Mouse (Mus musculus) mesoderm, embryonic 11.5 days (tissue): Measurements from ENCODE around the gene Ddx39b.

Experiments used
- DNase-seq: peaks from one replicate; pipeline ENCODE4 v3.0.0-alpha.2; 2012; ENCODE audit warnings: low read depth, low spot score

The Ddx39b gene

DNA sequence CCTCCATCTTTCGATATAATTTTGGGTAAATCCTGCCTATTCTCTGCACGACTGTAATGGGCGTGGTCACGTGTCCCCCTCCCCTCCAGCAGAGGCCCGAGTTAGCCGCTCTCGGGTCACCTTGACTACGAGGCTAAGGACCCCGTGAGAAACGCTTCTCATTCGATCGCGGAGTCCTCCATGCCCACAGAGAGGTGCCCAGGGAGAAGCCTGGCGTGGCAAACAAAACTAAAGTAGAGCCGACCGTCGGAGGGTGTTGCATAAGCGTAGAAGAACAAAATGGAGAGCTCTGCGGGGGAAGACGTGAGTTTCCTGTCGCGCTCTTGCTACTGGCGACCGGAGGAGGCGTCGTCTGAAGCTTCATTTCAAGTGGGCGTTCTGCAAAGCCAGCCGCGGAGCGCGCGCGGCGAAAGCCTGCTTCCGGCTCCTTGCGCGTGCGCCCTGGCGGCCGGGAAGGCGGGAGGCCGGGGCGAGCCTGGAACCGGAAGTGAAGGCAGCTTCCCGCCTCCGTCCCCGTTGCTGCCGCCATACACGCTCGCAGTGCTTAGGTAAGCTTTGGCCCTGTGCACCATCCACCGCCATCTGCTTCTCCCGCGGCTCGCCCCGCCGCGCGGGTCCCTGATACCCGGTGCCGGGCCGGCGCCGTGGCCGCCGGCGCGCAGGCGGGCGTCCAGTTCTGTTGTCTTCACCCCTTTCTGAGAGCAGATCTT lies at the start of gene Ddx39b:
Ddx39b (plus strand) TSS at position 442 of the 710 bp plus-strand sequence.
- peak; percentile 96 for DNase-seq

DNA sequence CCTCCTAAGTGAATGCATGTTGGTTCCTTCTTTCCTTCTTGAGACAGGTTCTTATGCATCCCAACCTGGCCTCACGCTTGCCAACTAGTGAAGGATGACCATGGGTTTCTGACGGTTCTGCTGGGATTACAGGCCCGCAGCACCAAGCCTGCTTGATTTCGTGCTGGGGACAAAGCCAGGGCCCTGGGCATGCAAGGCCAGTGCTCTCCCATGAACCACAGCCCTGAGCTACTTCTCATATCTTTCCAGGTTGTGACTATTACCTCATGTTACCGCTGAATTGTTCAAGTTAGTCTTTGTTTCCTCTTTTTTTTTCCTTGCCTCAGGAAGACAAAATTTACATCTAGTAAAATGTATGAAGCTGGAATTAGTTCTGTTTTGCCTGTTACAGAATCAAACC lies 48.6 kb upstream of the Ddx39b start:
- no peak for DNase-seq

DNA sequence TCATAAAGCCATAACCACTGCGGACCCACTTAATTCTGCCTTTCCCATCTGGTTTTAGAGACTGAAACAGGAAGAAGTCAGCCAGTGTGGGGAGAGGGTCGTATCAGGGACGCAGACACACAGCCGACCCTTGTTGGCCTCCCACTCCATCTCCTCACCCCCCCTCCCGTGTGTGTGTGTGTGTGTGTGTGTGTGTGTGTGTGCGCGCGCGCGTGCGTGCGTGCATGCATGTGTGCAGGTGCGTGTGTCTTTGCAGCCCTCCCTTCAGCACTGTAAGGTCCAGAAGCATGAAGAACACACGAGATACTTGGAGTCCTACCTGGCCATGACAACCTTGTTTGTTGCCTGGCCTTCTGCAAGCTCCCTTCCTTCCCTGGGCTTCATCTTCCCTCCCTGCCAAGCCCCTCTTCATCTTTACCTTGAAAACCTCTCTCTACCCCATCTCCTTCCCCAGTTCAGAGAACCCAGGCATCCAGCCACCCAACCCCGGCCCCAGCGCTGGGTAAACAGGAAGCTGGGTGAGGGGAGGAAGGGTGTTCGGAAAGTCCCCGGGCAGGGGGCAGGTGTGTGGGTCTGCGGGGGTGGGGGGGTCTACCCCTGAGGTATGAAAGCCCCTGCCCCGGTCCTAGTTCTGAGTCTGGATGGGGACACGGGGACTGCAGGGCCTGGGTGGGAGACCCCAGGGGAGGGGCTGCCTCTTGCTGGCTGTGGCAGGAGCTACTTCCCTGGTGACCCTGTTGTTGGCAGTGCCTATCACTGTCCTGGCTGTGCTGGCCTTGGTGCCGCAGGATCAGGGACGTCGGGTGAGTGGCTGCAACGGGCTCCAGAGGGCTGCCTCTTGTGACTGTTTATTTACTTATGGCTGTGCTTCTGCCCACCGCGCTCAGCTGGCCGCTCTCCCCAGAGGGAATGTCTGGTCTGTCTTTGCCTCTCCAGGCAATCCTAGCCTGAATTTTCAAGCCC lies 47.4 kb upstream of the Ddx39b start, which contains the start of gene Ltb:
Ltb (plus strand) TSS at position 559 of the 963 bp plus-strand sequence.
- no peak for DNase-seq

DNA sequence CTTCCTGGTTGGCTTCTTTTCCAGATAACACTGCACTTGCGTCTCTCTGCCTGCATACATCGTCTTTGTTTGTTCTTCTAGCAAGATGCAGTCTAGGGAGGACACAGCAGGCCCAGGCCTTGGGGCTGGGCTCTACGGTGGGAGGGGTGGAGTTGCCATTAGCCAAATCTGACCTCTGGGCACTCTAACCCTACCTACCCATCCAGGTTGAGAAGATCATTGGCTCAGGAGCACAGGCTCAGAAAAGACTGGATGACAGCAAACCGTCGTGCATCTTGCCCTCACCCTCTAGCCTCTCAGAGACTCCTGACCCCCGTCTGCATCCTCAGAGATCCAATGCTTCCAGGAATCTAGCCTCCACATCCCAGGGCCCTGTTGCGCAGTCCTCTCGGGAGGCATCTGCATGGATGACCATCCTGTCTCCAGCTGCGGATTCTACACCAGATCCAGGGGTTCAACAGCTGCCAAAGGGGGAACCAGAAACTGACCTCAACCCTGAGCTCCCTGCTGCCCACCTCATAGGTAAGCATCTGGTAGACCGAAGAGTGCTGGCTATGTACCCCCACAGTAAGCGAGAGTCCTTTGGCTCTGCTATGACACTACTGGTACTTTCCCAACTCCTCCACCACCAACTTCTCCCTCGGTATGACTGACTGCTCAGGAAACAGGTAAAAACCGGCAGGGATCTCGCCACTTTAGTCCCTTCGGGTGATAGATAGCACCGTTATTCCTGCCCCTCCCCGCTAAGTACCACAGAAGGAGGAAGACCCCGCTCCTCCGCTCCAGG lies 46.5 kb upstream of the Ddx39b start:
- no peak for DNase-seq

DNA sequence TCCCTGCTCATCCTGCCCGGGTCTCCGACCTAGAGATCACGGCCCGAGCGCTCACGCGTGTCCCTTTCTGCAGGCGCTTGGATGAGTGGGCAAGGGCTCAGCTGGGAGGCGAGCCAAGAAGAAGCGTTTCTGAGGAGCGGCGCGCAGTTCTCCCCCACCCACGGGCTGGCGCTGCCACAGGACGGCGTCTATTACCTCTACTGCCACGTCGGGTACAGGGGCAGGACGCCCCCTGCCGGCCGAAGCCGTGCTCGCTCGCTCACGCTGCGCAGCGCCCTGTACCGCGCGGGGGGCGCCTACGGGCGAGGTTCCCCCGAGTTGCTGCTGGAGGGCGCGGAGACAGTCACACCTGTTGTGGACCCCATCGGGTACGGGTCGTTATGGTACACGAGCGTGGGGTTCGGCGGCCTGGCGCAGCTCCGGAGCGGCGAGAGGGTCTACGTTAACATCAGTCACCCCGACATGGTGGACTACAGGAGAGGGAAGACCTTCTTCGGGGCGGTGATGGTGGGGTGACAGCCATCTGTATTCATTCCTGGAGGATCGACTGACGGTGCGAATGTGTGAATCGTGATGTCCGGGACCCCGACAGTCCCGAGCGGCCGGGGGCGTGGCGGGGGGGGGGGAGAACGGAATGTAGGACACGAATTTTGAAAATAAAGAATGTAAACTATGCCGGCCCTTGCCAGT lies 45.8 kb upstream of the Ddx39b start:
- peak; percentile 82 for DNase-seq

DNA sequence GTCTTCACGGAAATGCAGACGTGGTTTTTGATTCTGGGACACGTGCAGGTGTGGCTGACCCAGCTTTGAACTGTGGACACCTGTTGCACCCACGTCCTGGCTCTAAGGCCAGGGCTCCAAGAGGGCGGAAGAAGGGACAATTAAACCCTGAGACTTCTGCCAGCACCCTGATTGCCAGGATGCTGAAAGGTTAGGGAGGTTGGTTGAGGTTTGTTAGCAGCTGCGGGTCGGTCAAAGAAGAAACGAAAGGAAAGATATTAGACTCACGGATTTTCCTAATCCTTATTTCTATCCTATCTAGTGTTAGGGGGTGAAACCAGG lies 45.3 kb upstream of the Ddx39b start:
- no peak for DNase-seq

DNA sequence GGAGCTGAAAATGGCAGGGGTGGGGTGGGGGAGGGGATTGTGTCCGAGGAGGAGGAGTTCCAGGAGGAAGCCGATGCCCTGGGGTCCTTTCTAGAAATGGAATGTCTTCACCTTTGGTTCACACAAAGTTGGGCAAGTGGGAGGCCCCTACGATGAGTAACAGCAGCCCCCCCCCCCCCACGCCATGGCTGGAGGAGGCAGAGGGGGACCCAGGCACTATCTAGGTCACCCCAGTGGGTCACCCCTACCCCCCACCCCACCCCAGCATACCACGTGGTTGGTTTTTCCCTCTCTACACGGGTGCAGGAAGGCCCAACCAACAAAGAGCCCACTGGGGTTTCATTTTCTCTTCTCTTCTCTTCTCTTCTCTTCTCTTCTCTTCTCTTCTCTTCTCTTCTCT lies 44.4 kb upstream of the Ddx39b start:
- no peak for DNase-seq

DNA sequence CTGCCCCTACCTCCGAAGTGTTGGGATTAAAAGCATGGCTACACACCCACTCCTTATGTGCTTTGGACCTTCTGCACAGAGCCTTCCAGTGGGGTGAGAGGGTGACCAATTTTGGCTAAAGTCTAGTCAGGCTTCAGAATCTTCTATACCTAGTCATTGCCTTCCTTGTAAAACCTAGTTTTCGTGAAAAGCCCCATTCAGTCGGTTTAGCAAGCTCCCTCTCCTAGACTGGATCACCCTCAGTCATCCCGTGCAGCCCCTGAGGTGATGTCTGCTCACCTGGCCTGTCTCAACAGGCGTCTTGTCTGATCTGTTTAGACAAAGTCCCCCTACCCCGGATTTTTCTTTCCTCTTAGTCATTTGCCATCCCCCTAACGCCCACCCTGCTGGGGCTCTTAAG lies 43.5 kb upstream of the Ddx39b start:
- no peak for DNase-seq

DNA sequence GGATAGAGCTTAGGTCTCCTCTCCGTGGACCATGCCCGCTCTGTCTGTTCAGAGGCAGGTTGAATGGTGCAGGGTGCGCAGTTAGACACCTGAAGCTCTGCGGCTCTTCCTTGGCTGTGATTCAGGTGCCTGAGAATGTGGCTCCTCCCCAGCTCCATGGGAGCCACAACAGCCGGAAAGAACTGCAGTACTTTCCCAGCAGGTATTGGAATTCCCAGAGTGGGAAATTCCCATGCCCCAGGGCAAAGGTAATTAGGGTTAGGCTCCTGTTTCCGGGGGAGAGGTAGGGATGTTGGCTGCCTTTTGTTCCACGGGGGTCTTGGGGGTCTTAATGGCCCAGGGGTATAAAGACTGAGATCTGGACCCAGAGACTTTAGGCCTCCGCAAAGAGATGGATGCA lies 42.6 kb upstream of the Ddx39b start:
- DNase-seq = no peak

DNA sequence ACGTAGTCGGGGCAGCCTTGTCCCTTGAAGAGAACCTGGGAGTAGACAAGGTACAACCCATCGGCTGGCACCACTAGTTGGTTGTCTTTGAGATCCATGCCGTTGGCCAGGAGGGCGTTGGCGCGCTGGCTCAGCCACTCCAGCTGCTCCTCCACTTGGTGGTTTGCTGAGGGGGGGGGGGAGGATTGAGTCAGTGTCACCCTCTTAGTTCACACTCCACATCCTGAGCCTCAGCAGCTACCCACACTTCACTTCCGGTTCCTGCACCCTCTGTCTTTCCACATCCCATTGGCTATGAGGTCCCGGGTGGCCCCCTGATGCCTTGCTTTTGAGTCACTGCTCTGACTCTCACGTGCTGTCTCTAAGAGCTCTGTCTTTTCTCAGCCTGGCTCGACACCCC lies 41.1 kb upstream of the Ddx39b start:
- DNase-seq = no peak

DNA sequence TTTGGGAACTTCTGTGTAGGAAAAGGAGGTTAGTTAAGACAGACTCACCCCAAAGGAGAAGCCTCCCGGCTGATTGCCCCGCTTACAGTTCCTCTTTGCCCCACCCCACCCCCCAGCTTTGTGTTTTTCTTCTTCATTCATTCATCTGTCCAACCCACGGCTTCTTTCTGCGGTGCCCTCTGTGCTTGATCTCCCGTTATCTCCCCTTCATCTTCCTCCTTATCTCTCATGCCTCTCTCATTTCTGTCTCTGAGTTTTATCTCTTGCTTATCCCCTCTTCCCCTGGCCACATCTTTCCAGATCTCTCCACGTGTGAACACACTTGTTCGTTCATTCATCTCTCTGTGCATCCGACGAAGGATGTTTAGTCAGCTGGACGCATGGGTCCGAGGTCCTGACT lies 40.4 kb upstream of the Ddx39b start:
- no peak for DNase-seq

DNA sequence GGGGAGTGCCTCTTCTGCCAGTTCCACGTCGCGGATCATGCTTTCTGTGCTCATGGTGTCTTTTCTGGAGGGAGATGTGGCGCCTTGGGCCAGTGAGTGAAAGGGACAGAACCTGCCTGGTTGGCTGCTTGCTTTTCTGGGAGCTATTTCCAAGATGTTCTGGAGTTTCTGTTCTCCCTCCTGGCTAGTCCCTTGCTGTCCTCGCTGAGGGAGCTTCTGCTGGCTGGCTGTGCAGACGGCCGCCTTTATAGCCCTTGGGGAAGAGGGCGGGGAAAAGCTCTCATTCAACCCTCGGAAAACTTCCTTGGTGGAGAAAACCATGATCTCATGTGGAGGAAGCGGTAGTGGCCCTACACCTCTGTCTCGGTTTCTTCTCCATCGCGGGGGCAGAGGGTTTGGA lies 39.8 kb upstream of the Ddx39b start, which contains the start of gene Tnf:
Tnf (minus strand) TSS at position 221 of the 400 bp plus-strand sequence.
- no peak for DNase-seq

DNA sequence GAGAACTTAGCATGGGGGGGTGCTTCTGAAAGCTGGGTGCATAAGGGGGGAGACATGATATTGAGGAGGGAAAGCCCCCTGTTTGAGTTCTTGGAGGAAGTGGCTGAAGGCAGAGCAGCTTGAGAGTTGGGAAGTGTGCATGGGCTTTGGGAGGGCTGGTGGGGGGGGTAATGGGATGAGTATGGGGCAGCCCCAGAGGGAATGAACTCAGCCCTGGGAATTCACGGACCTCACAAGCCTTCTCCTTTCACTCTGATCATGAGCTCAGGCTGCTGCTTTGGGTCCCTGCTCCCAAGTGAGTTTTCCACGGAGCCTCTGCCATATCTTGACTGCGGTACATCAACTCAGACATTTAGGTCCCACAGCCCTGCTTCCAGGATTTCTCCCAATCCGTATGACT lies 39.1 kb upstream of the Ddx39b start:
- DNase-seq = no peak

DNA sequence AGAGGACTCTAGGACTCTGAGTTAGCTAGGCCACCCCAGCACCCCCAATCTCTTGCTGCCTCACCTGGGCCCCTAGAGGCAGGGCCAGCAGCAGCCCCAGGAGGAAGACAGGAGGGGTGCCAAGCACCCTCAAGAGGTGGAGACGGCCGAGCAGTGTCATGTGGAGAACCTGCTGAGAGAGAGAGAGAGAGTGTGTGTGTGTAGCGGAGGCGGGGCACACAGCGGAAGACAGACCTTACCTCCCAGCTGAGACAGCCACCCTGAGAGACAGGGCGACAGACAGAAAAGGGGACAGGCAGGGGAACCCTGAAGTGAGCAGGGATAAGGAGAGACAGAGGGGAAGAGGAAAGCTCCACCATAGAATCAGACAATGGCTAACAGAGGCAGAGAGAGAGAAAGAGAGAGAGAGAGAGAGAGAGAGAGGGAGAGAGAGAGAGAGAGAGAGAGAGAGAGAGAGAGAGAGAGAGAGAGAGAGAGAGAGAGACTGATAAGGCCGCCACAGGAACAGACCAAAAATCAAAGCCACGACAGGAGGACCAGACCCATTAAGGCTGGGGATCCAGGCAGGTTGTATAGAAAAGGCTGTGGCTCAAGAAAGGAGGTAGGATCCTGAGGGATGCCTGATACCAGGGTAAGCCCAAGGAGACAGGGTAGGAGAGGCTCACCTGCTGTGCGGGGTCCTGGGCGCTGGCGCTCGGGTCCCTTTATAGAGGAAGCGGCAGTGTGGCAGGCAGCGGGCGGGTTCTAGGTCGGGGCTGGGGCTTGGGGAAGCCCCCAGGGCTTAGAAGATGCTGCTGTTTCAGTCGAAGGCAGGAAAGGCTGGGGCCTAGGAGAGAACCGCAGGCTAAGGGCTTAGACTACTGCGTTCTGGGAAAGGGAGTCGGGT lies 36.8 kb upstream of the Ddx39b start, which contains the start of gene Lta:
Lta (minus strand) TSS at position 858 of the 886 bp plus-strand sequence.
- DNase-seq = no peak

DNA sequence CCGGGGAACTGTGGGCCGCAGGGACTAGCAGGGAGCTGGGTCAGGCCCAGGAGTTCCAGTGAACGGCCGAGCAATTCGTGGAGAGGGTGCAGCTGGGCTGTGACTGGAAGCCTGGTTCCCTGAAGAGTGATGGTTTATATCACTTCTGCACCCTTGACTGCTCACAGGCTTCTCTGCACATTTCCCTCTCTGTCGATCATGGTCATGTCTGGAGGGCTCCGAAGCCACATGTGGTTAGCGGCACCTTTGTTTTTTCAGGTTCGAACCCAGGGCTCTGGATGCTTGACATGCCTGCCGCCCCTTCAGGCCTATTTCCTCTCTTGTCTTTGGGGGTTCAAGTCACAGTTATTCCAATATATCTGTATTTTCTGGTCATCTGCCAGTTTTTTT lies 36.2 kb upstream of the Ddx39b start:
- DNase-seq = no peak

DNA sequence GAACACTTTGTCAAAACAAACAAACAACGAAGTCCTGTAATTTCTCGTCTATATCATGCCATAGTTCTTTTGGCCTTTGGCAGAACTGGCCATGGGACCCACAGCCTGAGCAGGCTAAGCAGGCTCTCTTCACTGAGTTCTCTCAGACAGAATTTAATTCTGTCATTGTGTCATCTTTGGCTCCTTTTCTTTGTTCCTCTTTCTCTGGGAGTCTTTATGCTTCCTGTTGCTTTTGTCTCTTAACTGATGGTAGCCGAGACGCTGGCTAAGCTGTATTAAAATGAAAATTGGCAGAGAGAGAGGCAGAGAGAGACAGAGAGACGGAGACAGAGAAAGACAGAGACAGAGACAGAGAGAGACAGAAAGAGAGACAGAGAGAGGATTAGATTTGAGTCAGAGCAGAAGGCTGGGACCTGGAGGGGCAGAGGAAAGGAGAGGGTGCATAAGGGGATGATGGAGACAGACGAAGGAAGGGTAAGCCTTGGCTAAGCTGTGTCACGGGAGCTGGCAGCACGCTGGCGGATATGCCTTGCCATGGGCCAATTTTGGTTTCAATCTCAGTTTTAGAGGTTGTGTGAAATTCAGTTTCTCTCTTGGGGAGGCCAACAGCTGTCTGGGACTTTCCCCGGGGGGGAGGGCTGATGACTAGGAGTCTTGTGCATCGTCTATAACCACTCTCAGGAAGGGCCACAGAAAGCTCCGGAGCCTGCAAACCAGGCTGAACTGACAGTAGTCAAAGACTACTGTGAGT lies 31.6 kb upstream of the Ddx39b start:
- DNase-seq = no peak

DNA sequence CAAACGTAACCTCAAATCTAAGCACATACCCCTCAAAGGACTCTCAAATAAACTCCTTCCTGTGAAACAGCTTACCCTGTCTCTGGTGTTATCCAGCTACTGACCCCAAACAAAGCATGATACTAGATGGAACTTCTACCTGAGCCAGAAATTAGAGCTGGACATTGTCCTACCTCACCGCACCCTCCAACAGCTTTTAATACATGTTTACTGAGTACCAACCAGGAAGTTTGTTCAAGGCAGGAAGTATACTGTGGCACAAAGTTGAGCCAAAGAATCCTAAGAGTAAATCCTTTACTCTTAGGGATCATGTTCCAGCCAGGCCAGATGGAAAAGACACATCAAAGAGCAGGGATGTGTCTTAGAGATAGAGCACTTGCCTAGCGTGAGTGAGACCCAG lies 31.0 kb upstream of the Ddx39b start:
- DNase-seq = no peak

DNA sequence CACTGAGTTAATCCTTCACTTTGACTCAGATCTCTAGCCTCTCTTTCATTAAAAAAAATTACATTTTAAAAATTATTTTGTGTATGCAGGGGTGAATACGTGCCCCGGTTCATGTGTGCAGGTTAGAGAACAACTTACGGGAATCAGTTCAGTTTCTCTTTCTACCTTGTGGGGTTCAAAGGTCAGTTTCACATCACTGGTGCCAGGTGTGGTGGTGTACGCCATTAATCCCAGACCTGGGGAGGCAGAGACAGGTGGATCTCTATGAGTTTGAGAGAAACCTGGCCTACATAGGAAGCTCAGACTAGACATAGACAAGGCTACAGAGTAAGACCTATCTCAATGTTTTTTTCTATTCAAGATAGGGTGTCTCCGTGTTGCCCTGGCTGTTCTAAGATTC lies 28.5 kb upstream of the Ddx39b start:
- no peak for DNase-seq

DNA sequence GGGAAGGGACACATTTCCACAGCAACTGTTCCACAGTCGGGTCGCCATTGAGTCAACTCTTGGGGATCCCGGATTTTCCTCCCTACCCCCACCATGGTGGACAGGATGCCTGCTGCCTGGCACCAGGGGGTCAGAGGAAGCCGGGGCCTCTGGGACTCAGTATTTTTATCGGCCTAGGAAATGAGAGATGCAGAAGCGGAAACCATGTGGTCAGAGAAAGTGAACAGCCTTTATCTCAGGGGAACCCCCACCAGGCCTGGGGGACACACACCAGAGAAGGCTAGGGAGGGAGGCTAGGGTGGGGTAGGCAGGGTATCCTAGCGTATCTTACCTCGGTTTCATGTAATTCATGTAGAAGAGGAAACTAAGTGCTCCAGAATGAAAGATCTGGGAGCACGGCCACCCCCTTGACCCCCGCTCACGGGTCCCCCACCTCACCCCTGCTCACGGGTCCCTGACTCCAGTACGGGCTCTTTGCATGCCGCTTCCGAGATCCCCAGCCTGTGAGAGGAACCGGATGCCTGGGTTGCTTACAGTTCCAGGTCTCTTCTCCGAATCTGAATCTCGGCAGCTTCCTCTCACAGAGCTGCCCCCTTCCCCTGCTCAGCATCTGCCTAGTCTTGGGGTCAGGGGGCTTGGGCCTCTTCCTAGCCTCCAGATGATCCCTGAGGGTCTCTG lies 22.9 kb upstream of the Ddx39b start:
- DNase-seq = no peak
